Mouse (Mus musculus) gastrocnemius, adult 8-10 months (tissue): ENCODE results near the gene Cers2. TPM values are rescaled to one million over a fixed set of nuclear protein-coding genes. Genes with fewer than 3 reads are reported as not detected.
A peak's percentile ranks its signal among the peaks of the same experiment; 100 is the strongest.

Experiments
- DNase-seq, 2 experiments: peaks; one replicate each; pipeline ENCODE4 v3.0.0; 2022; ENCODE audit warnings: low spot score in 2 of 2
- total RNA-seq, 4 experiments: library from RNA; stranded (reverse); gene quantifications; 2 replicates each; pipeline ENCODE4 v1.2.4; 2022

Gene Cers2
- total RNA-seq, 4 experiments from 2014 or later = 13.1 to 16.7 (median 15.3) TPM

GRCm38 (mm10) chr3:95287541-95287940 is 27.1 kb upstream of the Cers2 start:
- no peak for DNase-seq

DNA sequence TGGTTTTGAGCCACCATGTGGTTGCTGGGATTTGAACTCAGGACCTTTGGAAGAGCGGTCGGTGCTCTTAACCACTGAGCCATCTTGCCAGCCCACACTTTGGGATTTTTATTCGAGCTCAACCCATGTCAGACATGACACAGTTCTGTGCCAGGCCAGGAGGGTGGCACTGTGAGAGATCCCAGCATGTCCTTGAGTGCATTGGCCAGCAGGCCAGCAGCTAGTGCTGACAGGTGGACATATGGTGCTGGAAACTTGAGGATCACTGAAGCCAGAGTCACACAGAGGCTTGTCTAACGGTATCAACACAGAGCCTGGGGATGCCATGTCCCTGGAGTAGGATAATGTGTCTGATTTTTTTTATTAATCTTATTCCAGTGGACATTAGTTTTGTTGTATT is 25.2 kb upstream of the Cers2 start:
- DNase-seq = no peak

GRCm38 (mm10) chr3:95290156-95290555 is 24.4 kb upstream of the Cers2 start:
- DNase-seq = no peak

GRCm38 (mm10) chr3:95291041-95291440 is 23.6 kb upstream of the Cers2 start:
- no peak for DNase-seq

DNA sequence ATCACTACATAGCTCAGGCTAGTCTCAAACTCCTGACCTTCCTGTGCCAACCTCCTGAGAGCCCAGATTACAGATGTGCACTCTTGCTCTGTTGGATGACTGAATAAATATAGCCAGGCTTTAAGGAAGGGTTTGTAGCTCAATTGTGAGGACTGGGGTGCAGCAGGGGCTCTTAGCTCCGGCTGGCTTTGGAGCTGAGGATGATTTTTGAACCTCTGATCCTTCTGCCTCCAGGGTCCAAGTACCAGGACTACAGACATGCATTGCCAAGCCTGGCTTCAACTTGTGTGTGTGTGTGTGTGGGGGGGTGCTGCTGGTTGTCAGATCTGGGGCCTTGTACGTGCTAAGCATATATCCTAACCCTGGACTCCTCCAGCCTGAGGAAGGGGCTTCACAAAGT is 21.7 kb upstream of the Cers2 start:
- DNase-seq = no peak

GRCm38 (mm10) chr3:95293537-95293936 is 21.1 kb upstream of the Cers2 start:
- no peak for DNase-seq

DNA sequence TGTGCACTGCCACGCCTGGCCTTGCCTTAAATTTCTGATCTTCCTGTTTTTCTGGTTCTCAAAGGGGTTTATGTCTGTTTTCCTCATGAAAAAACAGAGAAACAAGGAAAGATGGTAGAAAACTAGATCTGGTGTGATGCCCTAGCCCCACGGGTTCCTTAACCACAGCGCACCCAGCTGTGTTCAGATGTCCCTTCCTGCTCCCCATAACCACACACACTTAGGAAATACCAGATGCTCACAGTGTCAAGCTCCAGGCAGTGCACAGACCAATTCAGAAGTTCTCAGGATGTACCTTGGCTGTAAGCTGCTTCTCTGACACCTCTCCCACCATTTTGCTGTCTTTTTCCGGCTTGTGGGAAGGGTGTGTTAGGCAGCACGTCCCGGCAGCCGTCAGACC is 20.3 kb upstream of the Cers2 start:
- no peak for DNase-seq

DNA sequence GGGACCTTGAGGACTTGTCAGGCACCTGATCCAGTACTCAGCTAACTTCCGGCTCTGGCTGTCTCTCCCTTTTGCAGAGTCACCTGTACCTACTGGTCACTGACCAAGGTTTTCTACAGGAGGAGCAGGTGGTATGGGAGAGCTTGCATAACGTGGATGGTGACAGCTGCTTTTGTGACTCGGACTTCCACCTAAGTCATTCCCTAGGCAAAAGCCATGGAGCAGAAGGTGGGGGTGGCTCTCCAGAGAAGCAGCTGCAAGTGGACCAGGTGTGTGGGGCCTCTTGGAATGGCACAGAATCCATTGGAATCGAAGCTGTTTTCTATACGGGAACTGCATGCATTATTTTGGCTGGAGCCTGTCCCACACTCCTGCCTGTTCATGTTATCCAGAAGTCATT is 19.9 kb upstream of the Cers2 start:
- DNase-seq = no peak

GRCm38 (mm10) chr3:95295321-95296102 is 19.1 kb upstream of the Cers2 start:
- no peak for DNase-seq

- no peak for DNase-seq
Measured at GRCm38 (mm10) chr3:95296103-95296469, 18.5 kb upstream of the Cers2 start.

DNA sequence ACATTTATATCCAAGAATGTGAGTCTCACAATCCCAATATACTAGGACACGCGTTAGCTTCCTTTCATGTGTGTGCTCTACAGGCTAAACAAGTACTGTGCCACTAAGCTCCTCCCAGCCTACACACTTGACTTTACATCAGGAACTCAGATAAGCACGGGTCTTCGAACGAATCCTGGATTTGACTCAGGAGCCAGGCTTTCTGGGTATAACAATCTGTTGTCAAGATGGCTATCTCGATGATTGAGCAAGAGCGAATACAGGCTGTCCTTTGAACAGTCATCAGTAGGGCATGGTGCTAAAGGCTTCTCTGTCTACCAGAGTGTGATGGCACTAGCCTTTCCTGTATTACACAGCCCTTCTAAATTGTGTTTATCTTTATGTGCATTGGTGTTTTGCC is 16.6 kb upstream of the Cers2 start:
- no peak for DNase-seq

DNA sequence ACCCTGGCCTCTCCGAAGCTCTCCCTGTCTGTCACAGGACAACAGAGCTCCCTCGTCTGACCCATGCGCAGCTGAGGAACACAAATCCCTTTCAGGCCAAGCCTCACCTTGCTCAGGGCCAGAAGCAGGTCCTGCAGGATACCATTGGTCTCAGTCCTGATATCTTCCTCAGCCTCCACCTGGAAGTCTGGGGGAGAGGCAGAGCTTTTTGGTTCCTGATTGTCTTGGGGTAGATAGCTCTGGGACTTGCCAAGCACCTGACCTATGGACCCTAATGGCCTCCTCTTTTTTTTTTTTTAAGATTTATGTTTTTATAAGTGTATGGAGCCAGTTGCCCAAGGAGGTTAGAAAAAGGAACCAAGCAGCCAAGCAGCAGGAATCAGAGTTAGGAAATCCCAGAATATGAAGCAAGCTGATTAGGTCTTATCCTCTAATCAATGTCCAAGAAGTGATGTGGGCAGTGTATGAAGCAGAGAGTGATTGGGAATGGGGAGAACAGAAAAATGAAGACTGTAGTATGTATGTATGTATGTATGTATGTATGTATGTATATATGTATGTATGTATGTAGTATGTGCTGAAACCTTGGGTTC is 13.3 kb upstream of the Cers2 start:
- DNase-seq = no peak

DNA sequence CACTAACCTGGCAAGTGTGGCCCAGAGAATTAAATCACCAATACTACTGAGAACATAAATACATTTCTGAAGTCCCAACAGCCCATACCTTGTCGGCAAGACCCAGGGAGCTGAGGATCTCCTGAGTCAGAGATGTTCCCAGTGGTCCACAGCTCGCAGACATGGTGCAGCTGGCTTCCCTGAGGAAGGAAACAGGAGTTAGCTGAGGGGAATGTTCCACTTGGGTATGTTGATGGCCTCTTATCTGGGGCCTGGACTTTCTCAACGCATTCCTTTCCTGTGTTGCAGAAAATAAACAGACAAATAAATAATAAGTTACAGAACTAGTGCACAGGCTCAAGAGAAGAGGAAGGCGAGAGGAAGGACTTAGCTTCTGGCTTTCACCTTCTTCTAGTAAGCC is 8.3 kb upstream of the Cers2 start:
- no peak for DNase-seq

DNA sequence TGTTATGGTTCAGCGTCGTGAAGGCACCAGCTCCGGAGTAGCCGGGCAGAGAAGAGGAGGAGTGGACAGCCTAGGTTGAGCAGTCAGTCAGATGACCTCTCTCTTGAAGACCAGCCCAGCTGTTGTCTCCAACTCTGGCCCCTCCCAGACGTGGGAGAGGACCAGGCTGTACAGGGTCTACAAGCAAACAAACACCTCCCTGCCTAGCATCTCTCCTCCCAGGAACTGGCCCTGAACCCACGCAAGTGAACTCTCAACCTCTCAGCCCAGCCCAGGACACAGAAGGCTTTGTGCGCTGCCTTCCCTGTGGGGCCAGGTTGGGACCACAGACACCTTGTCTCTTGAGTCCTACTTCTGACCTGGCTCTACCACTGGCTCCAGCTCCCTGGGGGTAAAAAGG is 7.5 kb upstream of the Cers2 start, which contains the start of gene Anxa9:
TSS of gene Anxa9 (minus strand) at position 77 of the 400 bp plus-strand sequence.
- DNase-seq = no peak

- DNase-seq = no peak
Measured at GRCm38 (mm10) chr3:95310496-95310895, 4.1 kb upstream of the Cers2 start.

DNA sequence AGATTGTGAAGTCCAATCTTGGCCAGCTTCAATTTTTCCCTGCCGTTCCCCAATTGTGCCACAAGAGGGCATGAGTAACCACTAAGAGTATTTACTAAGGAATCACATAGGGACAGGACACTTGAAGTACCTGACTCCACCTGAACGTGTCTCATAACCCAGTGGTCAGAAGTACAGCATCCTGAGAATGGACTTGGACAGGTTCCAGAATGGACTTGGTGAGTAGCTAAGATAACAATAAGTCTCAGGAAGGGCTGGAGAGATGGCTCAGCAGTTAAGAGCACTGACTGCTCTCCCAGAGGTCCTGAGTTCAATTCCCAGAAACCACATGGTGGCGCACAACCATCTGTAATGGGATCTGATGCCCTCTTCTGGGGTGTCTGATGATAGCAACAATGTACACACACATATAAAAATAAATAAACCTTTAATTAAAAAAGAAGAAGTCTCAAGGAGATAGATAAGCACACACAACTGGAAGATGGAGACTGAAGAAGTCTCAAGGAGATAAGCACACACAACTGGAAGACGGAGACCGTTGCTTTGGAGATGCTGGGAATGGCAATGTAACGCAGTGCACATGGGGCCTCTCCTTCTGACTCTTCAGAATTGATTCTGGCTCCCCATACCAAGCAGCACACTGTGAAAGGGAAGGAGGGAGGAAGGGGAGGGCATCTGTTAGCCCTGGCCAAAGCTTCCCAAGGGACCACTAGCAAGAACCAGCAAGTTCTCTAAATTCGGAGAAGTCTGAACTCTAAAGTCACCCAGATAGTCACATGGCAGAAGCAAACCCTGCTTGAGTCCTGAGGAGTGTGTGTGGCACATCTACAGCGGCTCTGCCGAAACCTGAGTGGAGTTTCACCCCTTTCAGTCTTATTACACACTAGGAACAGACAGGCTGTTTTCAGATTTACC is 3.4 kb upstream of the Cers2 start:
- peak; percentile 52 to 59 for DNase-seq

- DNase-seq = no peak
Measured at GRCm38 (mm10) chr3:95312623-95313022, 2.0 kb upstream of the Cers2 start.

DNA sequence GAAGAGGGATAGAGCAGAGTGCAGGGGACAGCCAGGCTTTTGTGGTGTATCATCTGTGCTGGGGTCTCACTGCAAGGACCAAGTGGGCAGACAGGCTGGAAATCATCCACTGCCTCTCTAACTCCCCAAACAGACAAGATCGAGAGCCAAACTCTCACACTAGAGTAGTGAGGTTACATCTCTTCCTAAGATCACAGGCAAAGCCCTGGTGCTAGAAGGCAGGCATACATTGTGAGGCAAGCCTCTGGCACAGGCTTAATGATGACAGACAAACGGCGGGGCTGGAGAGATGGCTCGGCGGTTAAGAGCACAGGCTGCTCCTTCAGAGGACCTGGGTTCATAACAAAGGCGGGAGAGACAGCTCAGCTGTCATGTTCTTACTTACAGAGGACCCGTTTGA is 1.1 kb upstream of the Cers2 start:
- no peak for DNase-seq

- DNase-seq = no peak
Measured at GRCm38 (mm10) chr3:95314075-95314474, 516 bp upstream of the Cers2 start.

GRCm38 (mm10) chr3:95315094-95315843 is 678 bp downstream of the Cers2 start:
- DNase-seq = peak; percentile 77 to 85

DNA sequence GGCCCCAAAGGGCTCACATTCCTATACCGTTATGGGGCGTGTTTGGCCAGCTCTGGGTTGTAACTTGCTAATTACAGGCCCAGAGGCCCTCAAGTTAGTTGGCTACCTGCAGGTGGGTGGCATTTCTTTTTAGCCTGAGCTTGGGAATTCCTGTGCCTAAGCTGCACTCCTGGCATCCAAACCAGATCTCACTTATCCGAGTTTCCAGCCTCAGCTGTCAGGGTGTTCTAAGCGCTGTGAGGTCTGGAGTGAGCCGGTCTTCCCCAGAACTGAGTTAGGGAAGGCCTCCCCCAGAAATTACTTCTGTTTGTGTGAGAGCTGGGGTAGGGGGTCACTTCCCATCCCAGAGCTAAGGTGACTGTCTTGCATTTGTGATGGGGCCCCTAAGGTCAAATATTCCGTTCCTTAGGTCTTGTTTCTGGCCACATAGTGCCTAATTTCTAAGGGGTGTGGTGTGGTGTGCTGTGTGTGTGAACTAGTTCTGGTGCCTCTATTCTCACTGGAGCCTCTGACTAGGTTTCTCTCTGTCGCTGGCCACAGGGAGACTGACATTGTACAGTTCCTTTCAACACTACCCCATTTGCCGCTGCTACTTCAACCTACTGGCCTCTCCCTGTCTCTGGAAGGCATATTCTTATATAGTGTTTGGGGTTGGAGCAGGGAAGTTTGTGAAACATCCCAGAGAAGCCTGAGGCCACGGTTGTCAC is 1.4 kb downstream of the Cers2 start:
- no peak for DNase-seq
